Mouse (Mus musculus): Measurements from ENCODE around the gene Veph1. TPM values are rescaled to one million over a fixed set of nuclear protein-coding genes. Genes with fewer than 3 reads are reported as not detected.

Veph1 gene
- 0.77 and 1.1 TPM in 2 replicates for polyA plus RNA-seq (2014; fragmentation: Nextera tagmentation; extraction: Ambion mirVana)

- no peaks in the 10 kb centered on the region for H3K9me3 ChIP-seq (ENCODE audit: control insufficient read depth, low read length)
- H3K4me1 ChIP-seq (ENCODE audit: control insufficient read depth, insufficient read depth, low read length): peaks cover 5% of the 10 kb centered on the region; the same call in 1 of the 2 replicates
- H3K27me3 ChIP-seq (ENCODE audit: control insufficient read depth, insufficient read depth, low read length): no peaks in the 10 kb centered on the region
- H3K36me3 ChIP-seq (ENCODE audit: control insufficient read depth, insufficient read depth, low read length): no peaks in the 10 kb centered on the region
- DNase-seq (ENCODE audit: low spot score) (peak; percentile 36), ATAC-seq (ENCODE audit: insufficient number of reproducible peaks, low FRiP score, low TSS enrichment, low read depth) (no peak)
- H3K9ac ChIP-seq (ENCODE audit: low read length): no peak within 1 kb of the TSS
- H3K4me2 ChIP-seq (ENCODE audit: low read depth, severe bottlenecking): no peak within 1 kb of the TSS; the same call in 1 of the 2 replicates
- H3K4me3 ChIP-seq (ENCODE audit: low read depth, low read length): no peak within 1 kb of the TSS
- H3K27ac ChIP-seq (replicated peaks; ENCODE audit: low read depth, low read length): no peak within 1 kb of the TSS
- 41% methylated on average over 11 of the region's 11 CpGs for WGBS
These were observed at the start of gene Veph1 for GRCm38 (mm10) chr3:66296545-66296944. Gene Veph1, minus strand, starts transcription at chr3:66296837.

GRCm38 (mm10) chr3:66340742-66341141, 44.1 kb upstream of the Veph1 start:
- WGBS: 77% methylated on average over 2 of the region's 2 CpGs
- no peak overlapping the region for H3K9ac ChIP-seq (ENCODE audit: low read length)
- no peak overlapping the region for H3K27ac ChIP-seq (replicated peaks; ENCODE audit: low read depth, low read length)
- no peaks in the 10 kb centered on the region for H3K4me1 ChIP-seq (ENCODE audit: control insufficient read depth, insufficient read depth, low read length)
- no peaks in the 10 kb centered on the region for H3K9me3 ChIP-seq (ENCODE audit: control insufficient read depth, low read length)
- H3K36me3 ChIP-seq (ENCODE audit: control insufficient read depth, insufficient read depth, low read length): no peaks in the 10 kb centered on the region
- ATAC-seq (ENCODE audit: insufficient number of reproducible peaks, low FRiP score, low TSS enrichment, low read depth) (no peak), DNase-seq (ENCODE audit: low spot score) (no peak)
- H3K4me2 ChIP-seq (ENCODE audit: low read depth, severe bottlenecking): no peak overlapping the region
- no peak overlapping the region for H3K4me3 ChIP-seq (ENCODE audit: low read depth, low read length)
- no peaks in the 10 kb centered on the region for H3K27me3 ChIP-seq (ENCODE audit: control insufficient read depth, insufficient read depth, low read length)

- H3K4me1 ChIP-seq (ENCODE audit: control insufficient read depth, insufficient read depth, low read length): no peaks in the 10 kb centered on the region
These were observed 35.7 kb upstream of the Veph1 start for GRCm38 (mm10) chr3:66332401-66332729.

GRCm38 (mm10) chr3:66331592-66332400, 35.2 kb upstream of the Veph1 start:
- H3K4me2 ChIP-seq (ENCODE audit: low read depth, severe bottlenecking): no peak overlapping the region
- peak; percentile 86 for ATAC-seq (ENCODE audit: insufficient number of reproducible peaks, low FRiP score, low TSS enrichment, low read depth)

More at GRCm38 (mm10) chr3:66332401-66332729, 35.7 kb upstream of the Veph1 start:
- H3K9me3 ChIP-seq (ENCODE audit: control insufficient read depth, low read length): no peaks in the 10 kb centered on the region
- DNase-seq (ENCODE audit: low spot score): peak; percentile 42
- no peaks in the 10 kb centered on the region for H3K27me3 ChIP-seq (ENCODE audit: control insufficient read depth, insufficient read depth, low read length)
- WGBS: 54% methylated on average over 9 of the region's 9 CpGs
- no peaks in the 10 kb centered on the region for H3K36me3 ChIP-seq (ENCODE audit: control insufficient read depth, insufficient read depth, low read length)
- 0 out of 2 replicates have a peak overlapping the region, but pooled peaks have one; percentile 9 for H3K27ac ChIP-seq (replicated peaks; ENCODE audit: low read depth, low read length)
- no peak overlapping the region for H3K9ac ChIP-seq (ENCODE audit: low read length)
- no peak overlapping the region for H3K4me3 ChIP-seq (ENCODE audit: low read depth, low read length)
- no peak overlapping the region for H3K4me2 ChIP-seq (ENCODE audit: low read depth, severe bottlenecking)
- ATAC-seq (ENCODE audit: insufficient number of reproducible peaks, low FRiP score, low TSS enrichment, low read depth): peak; percentile 67

GRCm38 (mm10) chr3:66330896-66331579, 34.4 kb upstream of the Veph1 start:
- Histone ChIP-seq H3K4me1 (ENCODE audit: control insufficient read depth, insufficient read depth, low read length) (no peaks in the 10 kb centered on the region), H3K4me2 (ENCODE audit: low read depth, severe bottlenecking) (no peak overlapping the region), H3K27ac (replicated peaks; ENCODE audit: low read depth, low read length) (no peak overlapping the region), H3K36me3 (ENCODE audit: control insufficient read depth, insufficient read depth, low read length) (no peaks in the 10 kb centered on the region), H3K4me3 (ENCODE audit: low read depth, low read length) (no peak overlapping the region), H3K27me3 (ENCODE audit: control insufficient read depth, insufficient read depth, low read length) (no peaks in the 10 kb centered on the region), H3K9ac (ENCODE audit: low read length) (no peak overlapping the region), H3K9me3 (ENCODE audit: control insufficient read depth, low read length) (no peaks in the 10 kb centered on the region)
- WGBS: 94% methylated on average over 15 of the region's 15 CpGs
- DNase-seq (ENCODE audit: low spot score) (no peak), ATAC-seq (ENCODE audit: insufficient number of reproducible peaks, low FRiP score, low TSS enrichment, low read depth) (no peak)

More at GRCm38 (mm10) chr3:66331592-66332400, 35.2 kb upstream of the Veph1 start:
- H3K36me3 ChIP-seq (ENCODE audit: control insufficient read depth, insufficient read depth, low read length): no peaks in the 10 kb centered on the region
- H3K9ac ChIP-seq (ENCODE audit: low read length): no peak overlapping the region
- H3K9me3 ChIP-seq (ENCODE audit: control insufficient read depth, low read length): no peaks in the 10 kb centered on the region
- peak; percentile 79 for DNase-seq (ENCODE audit: low spot score)
- no peaks in the 10 kb centered on the region for H3K4me1 ChIP-seq (ENCODE audit: control insufficient read depth, insufficient read depth, low read length)
- H3K27ac ChIP-seq (replicated peaks; ENCODE audit: low read depth, low read length): no peak overlapping the region
- H3K4me3 ChIP-seq (ENCODE audit: low read depth, low read length): no peak overlapping the region
- no peaks in the 10 kb centered on the region for H3K27me3 ChIP-seq (ENCODE audit: control insufficient read depth, insufficient read depth, low read length)
- WGBS: 56% methylated on average over 12 of the region's 12 CpGs

- Histone ChIP-seq H3K27me3 (ENCODE audit: control insufficient read depth, insufficient read depth, low read length) (no peaks in the 10 kb centered on the region), H3K4me1 (ENCODE audit: control insufficient read depth, insufficient read depth, low read length) (no peaks in the 10 kb centered on the region), H3K9ac (ENCODE audit: low read length) (no peak overlapping the region), H3K4me3 (ENCODE audit: low read depth, low read length) (no peak overlapping the region), H3K27ac (replicated peaks; ENCODE audit: low read depth, low read length) (no peak overlapping the region), H3K36me3 (ENCODE audit: control insufficient read depth, insufficient read depth, low read length) (no peaks in the 10 kb centered on the region), H3K9me3 (ENCODE audit: control insufficient read depth, low read length) (no peaks in the 10 kb centered on the region), H3K4me2 (ENCODE audit: low read depth, severe bottlenecking) (no peak overlapping the region)
- 89% methylated on average over 16 of the region's 16 CpGs for WGBS
- DNase-seq (ENCODE audit: low spot score) (no peak), ATAC-seq (ENCODE audit: insufficient number of reproducible peaks, low FRiP score, low TSS enrichment, low read depth) (no peak)
These were observed 29.6 kb upstream of the Veph1 start for GRCm38 (mm10) chr3:66325962-66326834.

GRCm38 (mm10) chr3:66325486-66325951, 28.9 kb upstream of the Veph1 start:
- ATAC-seq (ENCODE audit: insufficient number of reproducible peaks, low FRiP score, low TSS enrichment, low read depth) (no peak), DNase-seq (ENCODE audit: low spot score) (no peak)
- Histone ChIP-seq H3K27me3 (ENCODE audit: control insufficient read depth, insufficient read depth, low read length) (no peaks in the 10 kb centered on the region), H3K4me2 (ENCODE audit: low read depth, severe bottlenecking) (no peak overlapping the region), H3K36me3 (ENCODE audit: control insufficient read depth, insufficient read depth, low read length) (no peaks in the 10 kb centered on the region), H3K4me1 (ENCODE audit: control insufficient read depth, insufficient read depth, low read length) (no peaks in the 10 kb centered on the region), H3K9ac (ENCODE audit: low read length) (no peak overlapping the region), H3K9me3 (ENCODE audit: control insufficient read depth, low read length) (no peaks in the 10 kb centered on the region), H3K27ac (replicated peaks; ENCODE audit: low read depth, low read length) (no peak overlapping the region), H3K4me3 (ENCODE audit: low read depth, low read length) (no peak overlapping the region)
- 82% methylated on average over 5 of the region's 5 CpGs for WGBS
